Comparison of ENCODE assay signal across 24 mouse cellular contexts in the genomic region with DNA sequence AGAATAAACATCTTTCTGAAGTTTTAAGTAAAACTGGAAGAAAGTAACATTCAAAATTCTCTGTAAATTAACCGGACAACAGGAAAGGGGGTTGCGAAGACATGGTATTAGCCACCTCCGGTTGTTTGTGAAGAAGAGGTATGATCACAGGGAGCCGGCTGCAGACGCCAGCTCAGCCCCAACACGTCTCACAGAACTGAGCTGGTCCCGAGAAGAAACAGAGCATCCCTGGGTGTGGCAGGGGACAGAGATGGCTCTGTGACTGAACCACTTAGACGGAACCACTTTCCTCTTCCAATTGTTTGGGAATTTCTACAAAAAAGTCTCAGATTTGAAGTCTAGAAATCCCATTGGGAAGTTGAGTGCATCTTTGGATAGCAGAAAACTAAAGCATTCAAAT. TPM values are rescaled to one million over a fixed set of nuclear protein-coding genes. Genes with fewer than 3 reads are reported as not detected.
DNase-seq lines count a peak whose midpoint lies in the region; ATAC-seq and TF ChIP-seq lines count a peak whose summit lies in the region.
"Had no signal": no experiment of that assay in that cellular context is flagged by ENCODE, and none has a peak within 500 bp of the region (broad histone marks: within the 10 kb centered on the region; RNA-seq: fewer than 3 reads in every experiment).

No protein-coding gene starts in this region.

- H3K9me3 ChIP-seq in hindbrain, embryonic 14.5 days (ENCODE audit: control insufficient read depth, low read length): no peaks in the 10 kb centered on the region
- no peaks in the 10 kb centered on the region for H3K9me3 ChIP-seq in hindbrain, embryonic 13.5 days
- no peaks in the 10 kb centered on the region for H3K9me3 ChIP-seq in midbrain, embryonic 14.5 days (ENCODE audit: control insufficient read depth, low read length)
- no peaks in the 10 kb centered on the region for H3K9me3 ChIP-seq in midbrain, embryonic 13.5 days
- H3K9me3 ChIP-seq in liver, embryonic 14.5 days (ENCODE audit: control insufficient read depth, low read length): no peaks in the 10 kb centered on the region
- no peaks in the 10 kb centered on the region for H3K9me3 ChIP-seq in neural tube, embryonic 14.5 days (ENCODE audit: control insufficient read depth, low read length)
- H3K9me3 ChIP-seq: embryonic facial prominence, embryonic 12.5 days; heart, embryonic 15.5 days; intestine, embryonic 15.5 days; limb, embryonic 15.5 days had no signal

- peaks cover 8% of the 10 kb centered on the region; the same call in 1 of the 2 replicates for H3K4me1 ChIP-seq in hindbrain, embryonic 14.5 days (replicated peaks; ENCODE audit: control insufficient read depth, insufficient read depth, low read length)
- H3K4me1 ChIP-seq in hindbrain, embryonic 13.5 days (replicated peaks): peaks cover 27% of the 10 kb centered on the region
- H3K4me1 ChIP-seq in midbrain, embryonic 14.5 days (ENCODE audit: control insufficient read depth, insufficient read depth, low read length): peaks cover 14% of the 10 kb centered on the region
- H3K4me1 ChIP-seq in midbrain, embryonic 13.5 days (replicated peaks): peaks cover 19% of the 10 kb centered on the region
- H3K4me1 ChIP-seq in liver, embryonic 14.5 days (replicated peaks; ENCODE audit: control insufficient read depth in 2 of 2, insufficient read depth in 2 of 2, low read length in 1 of 2): peaks cover 6 to 11% of the 10 kb centered on the region in 2 experiments
- H3K4me1 ChIP-seq in neural tube, embryonic 14.5 days (ENCODE audit: control insufficient read depth, insufficient read depth, low read length): peaks cover 7% of the 10 kb centered on the region

- no peak for DNase-seq in hindbrain, embryonic 14.5 days (ENCODE audit: low spot score)
- no peak for DNase-seq in midbrain, embryonic 14.5 days
- DNase-seq in liver, embryonic 14.5 days (ENCODE audit: low read depth in 3 of 3, low spot score in 3 of 3): no peak
- DNase-seq in frontal cortex, postnatal 36 days (ENCODE audit: low spot score in 2 of 2): no peak
- DNase-seq: adrenal gland, postnatal 10 days; forebrain, postnatal 0 days; gastrocnemius, postnatal 25 days; heart, adult 2 months; heart, postnatal 4 days; kidney, adult 8-10 months; kidney, postnatal 14 days; left cerebral cortex, postnatal 4 days; lung, embryonic 14.5 days; thymus, adult 18-20 months; thymus, postnatal 36 days had no signal

- H3K9ac ChIP-seq in hindbrain, embryonic 14.5 days: no peak overlapping the region
- no peak overlapping the region for H3K9ac ChIP-seq in hindbrain, embryonic 13.5 days
- no peak overlapping the region for H3K9ac ChIP-seq in midbrain, embryonic 14.5 days (replicated peaks; ENCODE audit: low read length)
- H3K9ac ChIP-seq in midbrain, embryonic 13.5 days (replicated peaks): no peak overlapping the region
- H3K9ac ChIP-seq in liver, embryonic 14.5 days (replicated peaks): no peak overlapping the region
- H3K9ac ChIP-seq in neural tube, embryonic 14.5 days (replicated peaks; ENCODE audit: low read depth, low read length): no peak overlapping the region
- H3K9ac ChIP-seq: embryonic facial prominence, embryonic 12.5 days; forebrain, postnatal 0 days; heart, embryonic 15.5 days; intestine, embryonic 15.5 days; limb, embryonic 15.5 days; lung, embryonic 14.5 days had no signal

- TF ChIP-seq EP300 in liver, embryonic 14.5 days (IDR thresholded peaks at IDR 0.05; ENCODE audit: low read depth): no peak

- peaks cover 23% of the 10 kb centered on the region; the same call in 1 of the 2 replicates for H3K27me3 ChIP-seq in hindbrain, embryonic 14.5 days (ENCODE audit: control insufficient read depth, insufficient read depth, low read length)
- peaks cover 36% of the 10 kb centered on the region for H3K27me3 ChIP-seq in hindbrain, embryonic 13.5 days
- peaks cover 17% of the 10 kb centered on the region for H3K27me3 ChIP-seq in midbrain, embryonic 14.5 days (ENCODE audit: control insufficient read depth, insufficient read depth, low read length)
- H3K27me3 ChIP-seq in midbrain, embryonic 13.5 days: peaks cover 25% of the 10 kb centered on the region
- peaks cover 68% of the 10 kb centered on the region for H3K27me3 ChIP-seq in liver, embryonic 14.5 days (ENCODE audit: control insufficient read depth, insufficient read depth, low read length)
- no peaks in the 10 kb centered on the region for H3K27me3 ChIP-seq in neural tube, embryonic 14.5 days (ENCODE audit: control insufficient read depth, insufficient read depth, low read length)

- no peak overlapping the region for H3K27ac ChIP-seq in hindbrain, embryonic 14.5 days
- no peak overlapping the region for H3K27ac ChIP-seq in hindbrain, embryonic 13.5 days
- no peak overlapping the region for H3K27ac ChIP-seq in midbrain, embryonic 14.5 days (replicated peaks; ENCODE audit: low read depth, low read length)
- H3K27ac ChIP-seq in midbrain, embryonic 13.5 days: no peak overlapping the region
- H3K27ac ChIP-seq in liver, embryonic 14.5 days: no peak overlapping the region
- H3K27ac ChIP-seq in neural tube, embryonic 14.5 days (ENCODE audit: low read depth, low read length): no peak overlapping the region
- H3K27ac ChIP-seq: embryonic facial prominence, embryonic 12.5 days; heart, adult 2 months; heart, embryonic 15.5 days; intestine, embryonic 15.5 days; limb, embryonic 15.5 days had no signal

- ATAC-seq in hindbrain, embryonic 14.5 days (ENCODE audit: low FRiP score): no peak
- ATAC-seq in hindbrain, embryonic 13.5 days (ENCODE audit: low FRiP score): no peak
- no peak for ATAC-seq in midbrain, embryonic 14.5 days (ENCODE audit: low FRiP score, low TSS enrichment)
- ATAC-seq in midbrain, embryonic 13.5 days: no peak
- no peak for ATAC-seq in liver, embryonic 14.5 days (ENCODE audit: insufficient read depth)
- ATAC-seq in neural tube, embryonic 14.5 days (ENCODE audit: low read depth): no peak
- ATAC-seq: forebrain, postnatal 0 days; intestine, embryonic 15.5 days had no signal

- WGBS in hindbrain, embryonic 14.5 days: 89% methylated on average over 8 of the region's 8 CpGs
- WGBS in hindbrain, embryonic 13.5 days: 90% methylated on average over 8 of the region's 8 CpGs
- 92% methylated on average over 8 of the region's 8 CpGs for WGBS in midbrain, embryonic 14.5 days
- WGBS in midbrain, embryonic 13.5 days: 84% methylated on average over 8 of the region's 8 CpGs
- WGBS in liver, embryonic 14.5 days (ENCODE audit: insufficient replicate concordance): 70% methylated on average over 8 of the region's 8 CpGs
- WGBS in neural tube, embryonic 14.5 days: 84% methylated on average over 8 of the region's 8 CpGs

- peak overlapping the region; percentile 21 for H3K4me2 ChIP-seq in hindbrain, embryonic 14.5 days (replicated peaks)
- H3K4me2 ChIP-seq in hindbrain, embryonic 13.5 days: no peak overlapping the region
- peak overlapping the region; percentile 18 for H3K4me2 ChIP-seq in midbrain, embryonic 14.5 days (ENCODE audit: low read length)
- no peak overlapping the region for H3K4me2 ChIP-seq in midbrain, embryonic 13.5 days (replicated peaks)
- peak overlapping the region; percentile 37 for H3K4me2 ChIP-seq in liver, embryonic 14.5 days (ENCODE audit: low read depth)
- 0 out of 2 replicates have a peak overlapping the region, but pooled peaks have one; percentile 28 for H3K4me2 ChIP-seq in neural tube, embryonic 14.5 days (ENCODE audit: low read depth, low read length)
- H3K4me2 ChIP-seq: embryonic facial prominence, embryonic 12.5 days; heart, embryonic 15.5 days; intestine, embryonic 15.5 days; limb, embryonic 15.5 days; lung, embryonic 14.5 days had no signal

- H3K36me3 ChIP-seq in hindbrain, embryonic 14.5 days (replicated peaks; ENCODE audit: control insufficient read depth, insufficient read depth): no peaks in the 10 kb centered on the region
- no peaks in the 10 kb centered on the region for H3K36me3 ChIP-seq in hindbrain, embryonic 13.5 days
- no peaks in the 10 kb centered on the region for H3K36me3 ChIP-seq in midbrain, embryonic 14.5 days (ENCODE audit: control insufficient read depth, insufficient read depth, low read length)
- no peaks in the 10 kb centered on the region for H3K36me3 ChIP-seq in midbrain, embryonic 13.5 days
- no peaks in the 10 kb centered on the region for H3K36me3 ChIP-seq in liver, embryonic 14.5 days (replicated peaks; ENCODE audit: control insufficient read depth, insufficient read depth, low read depth)
- H3K36me3 ChIP-seq in neural tube, embryonic 14.5 days (ENCODE audit: control insufficient read depth, insufficient read depth, low read length): no peaks in the 10 kb centered on the region
- H3K36me3 ChIP-seq: embryonic facial prominence, embryonic 12.5 days; heart, embryonic 15.5 days; intestine, embryonic 15.5 days; limb, embryonic 15.5 days had no signal

- TF ChIP-seq CTCF in liver, embryonic 14.5 days (IDR thresholded peaks at IDR 0.05; ENCODE audit: low read depth): no peak

- no peak overlapping the region for H3K4me3 ChIP-seq in hindbrain, embryonic 14.5 days (replicated peaks; ENCODE audit: low read length)
- H3K4me3 ChIP-seq in hindbrain, embryonic 13.5 days: no peak overlapping the region
- no peak overlapping the region for H3K4me3 ChIP-seq in midbrain, embryonic 14.5 days (replicated peaks; ENCODE audit: low read depth, low read length)
- H3K4me3 ChIP-seq in midbrain, embryonic 13.5 days (replicated peaks): no peak overlapping the region
- H3K4me3 ChIP-seq in liver, embryonic 14.5 days (ENCODE audit: insufficient read depth in 1 of 2, low read depth in 2 of 2, low read length in 2 of 2): peak overlapping the region in 1 of 2 experiments; percentile 6; a peak in 1 of 4 replicates
- no peak overlapping the region; the same call in 1 of the 2 replicates for H3K4me3 ChIP-seq in neural tube, embryonic 14.5 days (ENCODE audit: low read depth, low read length)
- H3K4me3 ChIP-seq: embryonic facial prominence, embryonic 12.5 days; heart, adult 2 months; heart, embryonic 15.5 days; intestine, embryonic 15.5 days; limb, embryonic 15.5 days; megakaryocyte, embryonic 14.5 days had no signal

RNA-seq across cellular contexts. Expression of a gene that starts 3.5 kb away (rescaled TPM):
- polyA plus RNA-seq in hindbrain, embryonic 14.5 days (2014; fragmentation: Nextera tagmentation; extraction: Ambion mirVana): 63.3 and 63.5 TPM in 2 replicates
- 25.9 TPM in 2 replicates for polyA plus RNA-seq in hindbrain, embryonic 13.5 days (2015; fragmentation: Nextera tagmentation; extraction: Ambion mirVana)
- 72.4 and 73.2 TPM in 2 replicates for polyA plus RNA-seq in midbrain, embryonic 14.5 days (2014; fragmentation: Nextera tagmentation; extraction: Ambion mirVana)
- polyA plus RNA-seq in midbrain, embryonic 13.5 days (2015; fragmentation: Nextera tagmentation; extraction: Ambion mirVana): 28.8 and 40.1 TPM in 2 replicates
- polyA plus RNA-seq in liver, embryonic 14.5 days (2012; rRNA removed): 25.4 and 38.7 TPM in 2 replicates
- polyA plus RNA-seq in liver, embryonic 14.5 days (2014; fragmentation: Nextera tagmentation; extraction: Ambion mirVana): 25.7 and 27.4 TPM in 2 replicates
- 118 and 125 TPM in 2 replicates for polyA plus RNA-seq in neural tube, embryonic 14.5 days (2014; fragmentation: Nextera tagmentation; extraction: Ambion mirVana)
- polyA plus RNA-seq: C2C12 had no signal

Comparison
In these comparisons a context has a peak if more than half of its experiments do, and no peak if none do; other contexts are left out.
1. H3K4me2 ChIP-seq: peak in hindbrain, embryonic 14.5 days (single experiment), midbrain, embryonic 14.5 days (single experiment), liver, embryonic 14.5 days (single experiment) and neural tube, embryonic 14.5 days (single experiment); none in hindbrain, embryonic 13.5 days (single experiment) and midbrain, embryonic 13.5 days (single experiment).